Mouse (Mus musculus) 416B (cell line): ENCODE results near the gene Cx3cr1.
A peak's percentile ranks its signal among the peaks of the same experiment; 100 is the strongest.
"Not testable (repeated sequence)": the region's sequence is repeated elsewhere in the genome, so short reads cannot be mapped to it uniquely, and the experiment has no call there.

Source experiments
- DNase-seq: peaks from one replicate; pipeline ENCODE4 v3.0.0; 2011; ENCODE audit warnings: low read depth

Cx3cr1 gene

GRCm38 (mm10) chr9:120027401-120028151 lies 42.1 kb downstream of the Cx3cr1 start:
- peak; percentile 84 for DNase-seq

GRCm38 (mm10) chr9:120024625-120025024 lies 45.1 kb downstream of the Cx3cr1 start:
- DNase-seq: no peak

- no peak for DNase-seq
Observed at GRCm38 (mm10) chr9:120024171-120024570, 45.5 kb downstream of the Cx3cr1 start.

- no peak for DNase-seq
Observed at GRCm38 (mm10) chr9:120023086-120023811, 46.4 kb downstream of the Cx3cr1 start, which contains the start of gene Xirp1. Gene Xirp1, minus strand, starts transcription at chr9:120023598.

DNA sequence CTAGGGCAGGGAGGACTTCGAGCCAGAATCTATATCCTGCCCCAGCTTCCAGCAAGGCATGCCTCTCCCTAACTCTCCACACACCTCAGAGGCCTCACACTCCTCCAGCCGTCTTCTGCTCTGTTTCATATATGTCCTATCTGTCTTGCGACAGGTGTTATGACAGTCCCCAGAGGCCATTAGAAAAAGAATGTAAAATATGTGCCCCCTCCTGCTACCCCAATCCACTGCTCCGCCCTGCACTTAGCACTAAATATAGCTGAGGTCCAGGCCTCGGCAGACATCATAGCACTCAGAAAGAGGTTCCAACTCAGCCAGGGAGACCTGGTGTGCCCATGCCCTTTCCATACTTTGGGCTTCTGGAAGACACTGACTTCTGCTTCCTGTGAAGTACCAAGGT lies 48.5 kb downstream of the Cx3cr1 start:
- no peak for DNase-seq

DNA sequence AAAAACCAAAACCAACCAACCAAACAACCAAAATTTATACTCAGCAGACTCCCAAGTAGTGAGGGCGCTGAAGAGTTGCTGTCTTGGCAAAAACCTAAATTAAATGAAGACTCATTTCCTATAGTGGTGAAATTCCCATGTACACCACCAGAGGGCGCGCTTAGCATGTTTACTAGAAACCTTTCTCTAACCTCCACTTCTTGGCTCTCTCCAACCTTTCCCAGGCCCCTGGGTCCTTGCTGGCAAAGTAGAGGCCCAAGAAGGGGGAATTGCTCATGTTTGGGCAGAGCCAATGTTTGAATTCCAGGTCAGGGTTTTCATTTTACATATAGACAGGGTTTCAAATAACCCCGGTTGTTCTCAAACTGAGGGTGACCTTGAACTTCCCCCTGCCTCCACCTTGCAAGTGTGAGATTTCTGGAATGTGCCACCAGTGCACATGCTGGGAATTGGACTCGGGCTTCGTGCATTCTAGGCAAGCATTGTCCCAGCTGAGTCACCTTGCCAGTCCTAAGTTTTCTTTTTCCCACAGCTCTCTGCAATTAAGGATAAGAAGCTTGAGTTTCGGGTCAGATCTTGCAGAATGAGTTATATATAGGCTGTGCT lies 49.3 kb downstream of the Cx3cr1 start:
- peak; percentile 76 for DNase-seq

DNA sequence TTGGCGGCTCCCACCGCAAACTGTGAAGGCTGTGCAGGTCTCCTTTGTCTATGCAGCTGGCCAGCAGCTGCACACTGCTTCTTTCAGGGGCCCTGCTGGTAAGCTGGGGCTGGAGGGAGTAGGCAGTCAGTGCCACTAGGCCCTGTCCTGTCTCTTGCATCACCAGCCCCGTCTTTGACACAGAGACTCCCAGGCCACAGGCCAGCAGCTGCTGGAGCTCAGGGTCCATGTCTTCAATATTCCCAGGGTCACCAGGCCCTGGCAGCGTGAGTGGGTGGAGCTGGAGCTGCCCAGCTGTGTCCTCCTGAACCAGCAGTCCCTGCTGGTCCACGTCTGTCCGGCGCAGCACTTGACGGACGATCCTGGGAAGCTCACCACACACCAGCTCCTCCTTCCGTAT lies 52.7 kb downstream of the Cx3cr1 start:
- no peak for DNase-seq

GRCm38 (mm10) chr9:120014828-120015227 lies 54.9 kb downstream of the Cx3cr1 start:
- no peak for DNase-seq

DNA sequence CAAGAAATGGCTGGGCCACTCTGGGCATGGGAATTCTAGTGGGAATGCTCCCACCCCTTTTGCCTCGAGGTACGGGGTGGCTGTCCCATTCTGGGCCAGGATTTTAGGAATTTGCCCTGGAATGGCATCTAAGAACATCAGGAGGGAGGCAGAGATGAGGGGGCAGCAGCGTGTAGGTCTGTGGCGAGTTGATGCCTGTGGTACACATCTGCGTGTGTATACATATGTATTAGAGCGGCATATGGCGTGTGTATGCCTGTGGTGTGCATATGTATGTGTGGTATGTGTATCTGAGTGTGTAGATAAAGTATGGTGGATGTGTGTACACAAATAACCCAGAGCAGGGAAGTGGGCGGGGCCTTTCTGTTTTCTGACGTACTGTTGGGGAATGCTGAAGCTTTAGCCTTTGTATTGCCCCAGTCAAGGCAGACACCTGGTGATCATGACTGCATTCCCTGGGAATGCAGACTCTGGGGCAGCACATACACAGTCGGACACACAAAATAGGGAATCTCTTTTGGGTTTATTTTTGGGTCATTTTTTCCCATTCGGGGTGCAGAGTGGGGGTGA lies 56.3 kb downstream of the Cx3cr1 start:
- no peak for DNase-seq

- peak; percentile 68 for DNase-seq
Observed at GRCm38 (mm10) chr9:120012781-120013180, 56.9 kb downstream of the Cx3cr1 start.

DNA sequence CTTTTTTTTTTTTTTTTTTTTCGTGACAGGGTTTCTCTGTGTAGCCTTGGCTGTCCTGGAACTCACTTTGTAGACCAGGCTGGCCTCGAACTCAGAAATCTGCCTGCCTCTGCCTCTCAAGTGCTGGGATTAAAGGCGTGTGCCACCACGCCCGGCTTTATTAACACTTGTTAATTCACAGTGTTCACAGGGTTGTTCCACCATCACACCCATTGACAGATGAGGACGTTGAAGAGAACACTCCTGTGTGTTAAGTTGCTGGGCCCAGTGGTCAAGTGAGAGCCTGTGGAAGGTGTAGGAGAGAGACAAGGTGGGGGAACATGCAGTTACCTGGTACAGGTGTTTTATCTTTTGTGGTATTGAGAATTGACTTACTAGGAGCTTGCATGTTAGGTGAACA lies 57.5 kb downstream of the Cx3cr1 start:
- not testable (repeated sequence) for DNase-seq

DNA sequence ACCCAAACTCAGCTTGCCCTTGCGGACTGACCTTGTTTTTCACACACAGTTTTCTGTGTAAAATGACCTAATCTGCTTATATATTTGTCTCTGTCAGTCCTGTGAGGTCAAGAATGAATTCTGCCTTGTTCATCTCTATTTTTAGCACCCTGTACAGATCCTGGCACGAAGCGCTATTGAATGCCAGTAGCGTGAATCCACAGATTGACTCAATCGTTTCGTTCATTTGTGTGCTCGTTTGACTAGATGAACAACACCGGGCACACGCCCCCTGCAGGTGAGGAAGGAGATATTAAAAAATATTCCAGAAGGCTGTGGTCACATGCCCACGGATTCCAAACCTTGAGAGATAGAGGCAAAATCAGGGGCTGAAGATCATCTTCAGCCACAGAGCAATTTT lies 58.1 kb downstream of the Cx3cr1 start:
- DNase-seq: peak; percentile 82

- peak; percentile 86 for DNase-seq
Observed at GRCm38 (mm10) chr9:120010781-120011511, 58.7 kb downstream of the Cx3cr1 start.

GRCm38 (mm10) chr9:120009871-120010270 lies 59.8 kb downstream of the Cx3cr1 start:
- DNase-seq: no peak

- DNase-seq: no peak
Observed at GRCm38 (mm10) chr9:120009226-120009841, 60.3 kb downstream of the Cx3cr1 start.

DNA sequence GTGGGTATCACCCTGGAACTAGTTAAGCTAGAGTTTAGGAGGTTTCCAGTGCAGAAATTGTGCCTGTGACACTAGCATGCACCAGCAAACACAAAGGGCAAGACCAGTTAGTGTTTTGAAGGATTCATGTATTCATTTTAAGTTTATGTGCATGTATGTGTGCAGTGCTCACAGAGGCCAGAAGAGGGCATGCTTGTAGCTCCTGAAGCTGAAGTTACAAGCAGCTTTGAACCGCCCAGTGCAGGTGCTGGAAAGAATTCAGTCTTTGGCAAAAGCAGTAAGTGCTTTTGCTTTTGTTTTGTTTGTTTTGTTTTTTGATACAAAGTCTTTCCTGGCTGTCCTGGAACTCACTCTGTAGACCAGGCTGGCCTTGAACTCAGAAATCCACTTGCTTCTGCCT lies 61.8 kb downstream of the Cx3cr1 start:
- DNase-seq: peak; percentile 17

DNA sequence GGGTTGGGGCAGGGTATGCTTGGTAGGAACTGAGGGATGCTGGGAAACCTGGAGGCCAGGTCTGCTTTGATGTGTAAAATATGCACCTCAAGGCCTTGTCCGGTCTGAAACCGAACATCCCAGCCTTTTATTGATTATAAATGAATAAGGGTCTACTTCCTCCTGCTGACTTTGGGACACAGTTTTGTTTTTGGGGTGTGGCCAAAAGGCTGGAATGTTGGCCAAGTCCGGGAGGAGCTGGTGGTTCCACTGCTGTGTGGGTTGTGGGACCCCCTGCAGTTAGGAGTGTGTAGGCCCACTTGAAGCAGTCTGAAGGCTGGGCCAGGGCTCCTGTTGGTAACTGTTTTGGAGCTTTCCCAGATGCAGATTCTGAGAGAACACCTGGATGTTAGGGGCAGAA lies 63.7 kb downstream of the Cx3cr1 start:
- DNase-seq: no peak

DNA sequence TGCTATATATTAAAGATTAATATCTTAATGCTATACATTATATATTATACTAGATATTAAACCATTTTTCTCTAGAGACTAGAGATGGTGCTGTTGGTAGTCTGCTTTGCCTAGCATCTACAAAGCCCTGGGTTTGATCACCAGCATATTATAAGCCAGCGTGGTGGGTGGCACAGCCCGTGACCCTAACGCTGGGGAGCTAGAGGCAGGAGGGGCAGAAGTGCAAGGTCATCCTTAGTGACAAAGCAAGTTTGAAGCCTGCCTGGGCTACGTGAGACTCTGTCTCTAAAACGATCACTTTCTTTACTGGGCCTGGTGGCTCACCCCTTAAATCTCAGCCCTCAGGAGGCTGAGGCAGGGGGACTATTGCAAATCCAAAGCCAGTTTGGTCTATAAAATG lies 66.8 kb downstream of the Cx3cr1 start:
- DNase-seq: no peak

GRCm38 (mm10) chr9:120001945-120002725 lies 67.5 kb downstream of the Cx3cr1 start:
- DNase-seq: peak; percentile 78

DNA sequence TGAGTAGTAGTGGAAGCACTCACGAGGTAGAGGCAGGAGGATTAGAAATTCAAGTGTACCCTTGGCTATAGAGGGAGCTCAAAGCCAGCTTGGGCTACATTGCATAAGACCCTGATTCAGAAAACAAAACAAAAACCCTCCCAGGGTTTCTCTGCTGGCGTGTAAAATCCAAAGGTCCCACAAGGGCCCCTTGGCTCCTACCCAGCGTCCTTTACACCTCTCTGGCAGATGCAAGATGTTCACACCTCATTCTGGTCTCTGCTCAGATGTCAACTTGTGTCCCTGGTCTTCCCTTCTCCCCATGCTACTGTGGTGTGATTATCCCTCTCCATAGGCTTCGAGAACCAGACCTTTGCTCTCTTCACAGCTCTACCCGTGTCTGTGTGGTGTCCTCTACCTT lies 68.9 kb downstream of the Cx3cr1 start:
- DNase-seq: no peak

DNA sequence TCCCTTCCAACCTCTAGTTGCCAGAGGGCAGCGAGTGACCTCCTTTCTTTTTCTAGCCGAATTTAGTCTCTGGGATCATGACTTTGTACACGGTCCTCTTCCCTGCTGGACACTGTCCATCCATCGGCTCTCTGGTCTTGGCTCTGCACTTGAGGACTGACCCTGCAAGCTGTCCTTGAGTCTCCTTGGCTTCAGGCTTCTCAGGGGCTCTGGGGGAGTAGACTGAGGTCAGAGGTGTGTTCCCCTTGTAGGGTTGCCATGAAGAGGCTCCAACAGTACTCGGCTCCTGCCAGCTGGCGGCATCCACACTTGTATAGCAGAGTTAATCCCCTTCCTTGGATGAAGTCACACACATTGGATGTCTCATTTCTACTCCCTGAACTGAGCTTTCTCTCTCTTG lies 70.0 kb downstream of the Cx3cr1 start:
- no peak for DNase-seq
